Mouse (Mus musculus) A20 (cell line): ENCODE data around the gene Olfr190.
"Not testable (repeated sequence)": the region's sequence is repeated elsewhere in the genome, so short reads cannot be mapped to it uniquely, and the experiment has no call there.

Experiments
- DNase-seq: peaks from one replicate; pipeline ENCODE4 v3.0.0-alpha.2; 2011; ENCODE audit warnings: low read depth, low spot score

The Olfr190 gene

DNA sequence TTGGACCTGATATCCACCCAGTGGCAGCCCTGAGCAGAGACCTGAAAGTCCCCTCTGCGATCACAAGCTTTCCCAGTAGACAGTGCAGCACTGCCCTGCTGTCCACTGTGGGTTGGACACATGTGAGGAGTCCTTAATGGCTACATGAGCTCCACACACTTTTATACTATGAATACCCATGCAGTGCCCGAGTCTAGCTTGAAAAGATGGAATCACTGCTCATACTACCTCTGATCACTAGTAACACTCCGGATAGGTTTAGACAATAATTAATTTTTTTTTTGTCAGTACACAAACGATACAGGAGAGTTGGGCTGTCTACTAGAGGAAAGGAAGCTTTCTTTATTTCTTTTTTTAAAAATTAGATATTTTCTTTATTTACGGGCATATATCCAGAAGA, at the start of gene Olfr190:
Olfr190 (minus strand) TSS at position 101 of the 400 bp plus-strand sequence.
- DNase-seq, result no peak

DNA sequence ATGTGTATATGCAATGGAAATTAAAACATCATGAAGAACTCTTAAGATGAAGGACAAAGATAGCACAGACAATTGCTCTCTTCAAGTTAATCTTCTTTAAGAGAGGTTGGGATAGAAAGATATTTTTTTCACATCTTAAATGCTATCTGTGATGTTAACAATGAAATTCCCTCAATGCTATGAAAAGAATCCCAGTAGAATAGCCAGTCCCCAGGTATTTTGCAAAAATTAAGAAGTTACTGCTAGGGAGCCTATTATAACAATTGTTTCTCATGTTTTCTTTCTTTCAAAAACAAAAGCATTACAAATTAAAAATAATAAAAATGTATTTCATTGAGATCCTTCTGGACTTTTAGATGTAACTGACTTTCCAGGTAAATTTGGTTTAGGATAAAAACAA, 43.2 kb upstream of the Olfr190 start, which contains the start of gene Olfr194:
Olfr194 (minus strand) TSS at position 101 of the 400 bp plus-strand sequence.
- no peak for DNase-seq

DNA sequence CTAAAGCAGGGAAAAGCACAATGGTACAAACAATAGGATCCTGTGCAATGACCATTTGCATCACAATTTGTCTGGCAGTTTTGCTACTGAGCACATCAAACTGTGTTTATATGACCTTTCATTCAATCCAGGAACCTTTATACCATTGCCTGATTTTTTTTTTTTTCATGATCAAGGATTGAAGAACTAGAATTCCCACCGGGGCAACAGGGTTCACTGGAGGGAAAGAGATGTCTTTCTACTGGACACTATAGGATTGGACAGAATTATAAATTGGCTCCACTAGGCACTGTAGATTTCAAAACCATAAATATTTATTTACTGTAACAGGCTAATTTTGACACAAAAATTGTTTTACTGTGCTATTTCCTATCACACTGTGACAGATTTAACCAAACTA, 34.0 kb upstream of the Olfr190 start, which contains the start of gene Olfr193:
Olfr193 (minus strand) TSS at position 101 of the 400 bp plus-strand sequence.
- DNase-seq, result no peak

DNA sequence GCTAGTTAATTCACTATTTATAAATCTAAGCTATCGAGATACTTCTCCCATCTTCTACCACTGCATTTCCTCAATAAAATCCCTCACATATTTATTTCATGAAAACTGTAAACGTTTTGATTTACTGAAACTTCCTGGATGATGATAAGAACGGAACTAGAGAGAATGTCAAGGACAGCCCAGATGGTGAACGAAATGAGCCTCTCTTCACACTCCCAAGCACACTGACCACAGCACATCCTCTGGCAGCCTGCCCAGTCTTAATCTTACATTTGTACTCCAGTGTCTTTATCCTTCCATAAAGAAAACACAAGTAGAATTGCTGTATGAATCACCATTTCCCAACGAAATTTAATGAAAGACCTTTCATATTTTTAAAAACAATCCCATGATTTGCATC, 30.7 kb upstream of the Olfr190 start:
- DNase-seq, result not testable (repeated sequence)

DNA sequence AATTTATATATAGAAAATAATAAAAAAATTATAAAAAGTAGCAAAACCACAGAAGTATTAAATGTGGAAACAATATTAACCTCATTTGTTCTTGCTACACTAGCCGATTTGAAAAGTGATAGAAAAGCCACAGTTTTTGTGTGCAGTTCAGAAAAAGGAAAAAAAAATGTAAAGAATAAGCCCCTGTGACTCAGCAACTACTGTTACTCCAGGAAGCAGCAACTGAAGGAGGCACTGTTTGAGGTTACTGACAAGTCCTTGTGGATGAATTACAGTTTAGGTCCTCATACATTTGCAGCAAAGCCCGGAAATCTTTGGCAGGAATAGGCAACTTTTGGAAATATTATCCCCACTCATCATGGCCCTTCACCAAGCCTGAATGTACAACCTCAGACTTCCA, 27.5 kb upstream of the Olfr190 start:
- no peak for DNase-seq

DNA sequence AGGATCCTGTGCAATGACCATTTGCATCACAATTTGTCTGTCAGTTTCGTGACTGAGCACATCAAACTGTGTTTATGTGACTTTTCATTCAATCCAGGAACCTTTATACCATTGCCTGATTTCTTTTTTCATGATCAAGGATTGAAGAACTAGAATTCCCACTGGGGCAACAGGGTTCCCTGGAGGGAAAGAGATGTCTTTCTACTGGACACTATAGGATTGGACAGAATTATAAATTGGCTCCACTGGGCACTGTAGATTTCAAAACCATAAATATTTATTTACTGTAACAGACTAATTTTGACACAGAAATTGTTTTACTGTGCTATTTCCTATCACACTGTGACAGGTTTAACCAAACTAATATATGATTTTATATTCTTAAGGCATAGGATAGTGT, 11.9 kb upstream of the Olfr190 start, which contains the start of gene Olfr191:
Olfr191 (minus strand) TSS at position 101 of the 400 bp plus-strand sequence.
- not testable (repeated sequence) for DNase-seq

DNA sequence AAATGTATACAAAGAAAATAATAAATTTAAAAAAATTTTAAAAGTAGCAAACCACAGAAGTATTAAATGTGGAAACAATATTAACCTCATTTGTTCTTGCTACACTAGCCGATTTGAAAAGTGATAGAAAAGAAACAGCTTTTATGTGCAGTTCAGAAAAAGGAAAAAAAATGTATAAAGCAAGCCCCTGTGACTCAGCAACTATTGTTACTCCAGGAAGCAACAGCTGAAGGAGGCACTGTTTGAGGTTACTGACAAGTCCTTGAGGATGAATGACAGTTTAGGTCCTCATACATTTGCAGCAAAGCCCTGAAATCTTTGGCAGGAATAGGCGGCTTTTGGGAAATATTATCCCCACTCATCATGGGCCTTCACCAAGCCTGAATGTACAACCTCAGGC, 3.3 kb upstream of the Olfr190 start:
- DNase-seq, result not testable (repeated sequence)

DNA sequence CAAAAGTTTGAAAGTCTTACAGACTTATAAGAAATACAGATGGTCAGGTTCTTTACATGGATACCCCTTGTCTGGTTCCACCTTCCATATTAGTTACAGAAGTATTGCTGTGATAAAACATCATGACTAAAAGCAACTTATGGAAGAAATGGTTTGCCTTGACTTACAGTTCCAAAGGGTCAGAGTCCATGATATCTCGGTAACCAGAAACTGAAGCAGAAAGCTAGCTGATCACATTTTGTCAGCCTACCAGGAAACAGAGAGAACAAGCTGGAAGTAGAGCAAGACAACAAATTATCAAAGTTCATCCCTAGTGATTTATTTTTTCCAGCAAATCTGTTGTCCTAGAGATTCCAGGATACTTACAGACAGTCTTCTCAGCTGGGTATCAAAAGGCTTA, 4.3 kb downstream of the Olfr190 start:
- no peak for DNase-seq

DNA sequence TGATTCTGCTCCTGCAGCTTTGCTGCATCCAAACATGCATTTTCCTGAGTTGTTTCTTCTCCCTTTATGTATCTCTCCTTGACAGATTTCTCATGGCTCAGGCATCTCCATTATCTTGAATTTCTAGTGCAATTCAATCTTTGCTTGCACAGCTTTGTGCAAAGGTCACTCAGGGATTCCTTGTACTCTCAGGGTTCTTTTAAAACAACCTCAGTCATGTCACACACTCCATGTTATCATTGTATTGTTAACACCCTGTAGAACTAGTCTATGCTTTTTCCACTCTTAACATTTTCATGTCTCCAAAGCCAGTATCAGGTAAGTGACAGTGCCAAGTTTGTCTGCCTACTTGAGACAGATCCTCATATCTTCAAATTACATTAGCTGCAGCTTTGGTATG, 6.0 kb downstream of the Olfr190 start:
- DNase-seq, result no peak

DNA sequence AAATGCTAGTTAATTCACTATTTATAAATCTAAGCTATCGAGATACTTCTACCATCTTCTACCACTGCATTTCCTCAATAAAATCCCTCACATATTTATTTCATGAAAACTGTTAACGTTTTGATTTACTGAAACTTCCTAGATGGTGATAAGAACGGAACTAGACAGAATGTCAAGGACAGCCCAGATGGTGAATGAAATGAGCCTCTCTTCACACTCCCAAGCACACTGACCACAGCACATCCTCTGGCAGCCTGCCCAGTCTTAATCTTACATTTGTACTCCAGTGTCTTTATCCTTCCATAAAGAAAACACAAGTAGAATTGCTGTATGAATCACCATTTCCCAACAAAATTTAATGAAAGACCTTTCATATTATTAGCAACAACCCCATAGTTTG, 15.4 kb downstream of the Olfr190 start:
- DNase-seq, result not testable (repeated sequence)

DNA sequence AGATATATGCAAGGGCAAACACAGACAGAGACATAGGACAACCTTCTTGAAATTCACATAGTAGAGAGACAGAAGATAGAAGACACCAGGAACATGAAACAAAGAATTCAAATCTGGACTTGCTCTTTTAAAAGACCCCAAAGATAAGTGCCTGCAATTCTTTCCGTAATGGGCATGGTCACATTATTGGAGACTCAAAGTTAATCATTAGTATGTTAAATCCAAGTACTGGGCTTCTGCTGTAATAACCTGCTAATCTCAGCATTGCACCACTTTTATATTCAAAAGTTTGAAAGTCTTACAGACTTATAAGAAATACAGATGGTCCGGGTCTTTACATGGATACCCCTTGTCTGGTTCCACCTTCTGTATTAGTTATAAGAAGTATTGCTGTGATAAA, 28.5 kb downstream of the Olfr190 start:
- DNase-seq, result not testable (repeated sequence)

DNA sequence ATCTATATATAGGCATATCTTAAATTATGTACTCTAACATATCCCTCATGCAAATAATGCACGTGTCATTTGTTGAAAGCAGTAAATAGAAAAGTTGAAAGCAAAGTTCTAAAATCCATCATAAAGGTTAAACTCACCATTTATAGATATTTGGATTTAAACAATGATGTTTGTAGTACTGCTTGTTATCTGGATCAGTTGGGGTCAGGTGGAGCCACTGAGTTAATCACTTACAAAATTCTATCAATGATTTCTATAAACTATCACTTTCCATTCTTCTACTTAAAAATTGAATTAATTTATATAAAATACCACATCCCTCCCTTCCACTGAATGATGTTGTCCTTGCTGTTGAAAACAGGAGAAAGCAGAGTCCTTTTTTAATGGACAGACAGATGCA, 28.9 kb downstream of the Olfr190 start:
- no peak for DNase-seq

DNA sequence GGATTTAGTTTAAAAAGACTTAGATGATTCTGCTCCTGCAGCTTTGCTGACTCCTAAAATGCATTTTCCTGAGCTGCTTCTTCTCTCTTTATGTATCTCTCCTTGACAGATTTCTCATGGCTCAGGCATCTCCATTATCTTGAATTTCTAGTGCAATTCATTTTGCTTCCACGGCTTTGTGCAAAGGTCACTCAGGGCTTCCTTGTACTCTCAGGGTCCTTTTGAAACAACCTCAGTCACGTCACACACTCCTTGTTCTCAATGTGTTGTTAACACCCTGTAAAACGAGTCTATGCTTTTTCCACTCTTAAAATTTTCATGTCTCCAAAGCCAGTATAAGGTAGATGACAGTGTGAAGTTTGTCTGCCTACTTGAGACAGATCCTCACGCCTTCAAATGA, 30.2 kb downstream of the Olfr190 start:
- no peak for DNase-seq

DNA sequence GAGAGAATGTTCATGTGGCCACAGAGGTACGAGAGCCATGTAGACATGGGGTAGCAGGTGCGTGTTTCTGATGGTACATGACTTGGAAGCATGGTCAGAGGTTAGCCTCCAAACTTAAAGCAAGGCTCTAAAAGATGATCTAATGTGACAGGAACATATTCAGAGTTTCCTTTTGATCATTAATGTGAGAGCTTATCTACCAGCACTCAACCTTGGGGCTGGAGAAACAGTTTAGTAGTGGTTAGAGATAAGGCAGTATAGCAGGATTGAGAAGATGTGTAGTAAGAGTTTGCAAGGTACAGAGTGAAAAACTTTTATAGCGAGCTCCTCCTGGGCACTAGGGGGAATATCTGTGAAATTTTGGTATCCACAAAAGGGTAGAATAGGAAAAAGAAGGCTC, 32.0 kb downstream of the Olfr190 start:
- DNase-seq, result no peak

DNA sequence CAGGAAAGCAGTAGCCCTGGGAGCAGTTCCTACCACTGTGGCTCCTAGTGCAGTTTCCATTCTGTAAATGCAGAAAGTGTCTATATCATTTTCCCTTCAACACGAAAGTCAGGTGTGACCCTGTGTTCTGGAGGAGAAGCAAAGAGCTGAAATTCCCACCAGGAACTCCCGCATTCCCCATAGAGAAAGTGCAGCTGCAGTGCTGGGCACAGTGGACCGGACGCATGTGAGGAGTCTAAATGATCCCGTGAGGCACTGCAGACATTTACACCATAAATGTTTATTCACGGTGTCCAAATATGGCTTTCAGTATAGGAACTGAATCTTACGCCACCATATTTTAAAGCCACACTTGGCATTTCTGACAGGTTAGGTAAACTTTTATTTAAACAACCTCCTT, 38.1 kb downstream of the Olfr190 start, which contains the start of gene Olfr187:
Olfr187 (minus strand) TSS at position 58 of the 400 bp plus-strand sequence.
- DNase-seq, result no peak

DNA sequence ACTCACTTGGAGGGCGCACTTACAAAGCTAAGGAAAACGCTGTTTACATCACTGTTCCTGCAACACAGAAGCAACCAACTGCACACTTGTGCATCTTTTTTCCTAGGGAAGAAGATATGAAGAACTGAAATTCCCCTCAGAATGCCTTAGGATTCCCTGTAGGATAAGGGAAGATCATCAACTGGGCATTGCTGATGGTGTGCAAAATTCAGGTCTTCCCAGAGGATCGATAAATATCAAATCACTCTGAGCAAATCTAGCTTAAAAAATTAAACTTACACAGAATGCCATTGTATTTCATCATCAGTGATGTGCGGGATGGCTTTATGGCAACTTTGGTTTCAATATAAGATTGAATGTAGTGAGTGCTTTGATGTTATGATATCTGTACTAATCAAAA, 47.6 kb downstream of the Olfr190 start, which contains the start of gene Olfr186:
Olfr186 (minus strand) TSS at position 101 of the 400 bp plus-strand sequence.
- DNase-seq, result no peak
